Mouse (Mus musculus) activated CD4-positive, CD25-positive, alpha-beta regulatory T cell, adult 4 months (primary cell): ENCODE data around the gene Actrt2. TPM values are rescaled to one million over a fixed set of nuclear protein-coding genes. Genes with fewer than 3 reads are reported as not detected.

ENCODE experiments used
- ATAC-seq: one replicate; pipeline ENCODE4 v1.8.0; 2017
- polyA plus RNA-seq, 2 experiments: library from polyadenylated mRNA; unstranded; fragments of 100-300 nt; shearing (Covaris generic); gene quantifications; one replicate each; pipeline ENCODE4 v1.2.1; 2017

Actrt2 gene
- polyA plus RNA-seq, 2 experiments from 2014 or later = not detected

DNA sequence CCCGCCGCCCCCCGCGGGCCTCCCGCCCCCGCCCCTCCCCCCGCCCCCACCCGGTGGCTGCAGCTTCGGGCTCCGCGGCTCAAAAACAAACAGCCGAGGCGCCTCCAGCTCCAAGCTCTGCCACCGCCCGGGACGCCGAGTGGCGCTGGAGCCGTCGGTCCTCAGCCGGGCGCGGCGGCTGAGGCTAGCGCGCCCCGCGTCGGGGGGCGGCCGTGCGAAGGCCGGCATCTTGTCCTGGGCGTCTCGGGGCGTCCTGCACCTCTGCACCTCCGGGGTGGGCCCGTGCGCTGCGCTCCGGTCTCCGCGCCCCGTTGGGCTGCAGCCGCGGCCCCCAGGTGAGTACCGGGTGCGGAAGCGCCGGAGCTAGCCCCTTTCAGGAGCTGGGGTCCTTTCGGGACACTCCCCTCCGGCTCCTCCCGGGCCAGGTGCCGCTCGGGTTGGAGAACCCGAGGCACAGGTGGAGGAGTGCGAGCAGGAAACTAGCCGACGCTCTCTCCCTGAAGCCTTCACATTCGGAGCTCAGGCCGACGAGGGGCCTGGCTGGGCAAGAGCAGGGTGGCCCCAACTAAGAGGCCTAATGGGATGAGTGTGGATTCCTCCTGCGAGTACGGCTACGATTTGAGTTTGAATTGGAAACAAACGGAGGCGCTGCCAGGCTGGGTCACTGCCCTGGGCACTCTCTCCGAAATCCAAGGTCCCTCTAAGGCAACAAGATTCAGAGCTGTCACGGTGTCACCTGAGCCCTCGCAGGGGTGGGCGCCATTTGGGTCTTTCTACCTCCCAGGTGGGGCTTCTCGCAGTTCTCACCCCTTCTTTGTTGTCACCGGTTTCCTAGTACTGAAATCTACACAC, 30.0 kb downstream of the Actrt2 start:
- ATAC-seq = no peak

DNA sequence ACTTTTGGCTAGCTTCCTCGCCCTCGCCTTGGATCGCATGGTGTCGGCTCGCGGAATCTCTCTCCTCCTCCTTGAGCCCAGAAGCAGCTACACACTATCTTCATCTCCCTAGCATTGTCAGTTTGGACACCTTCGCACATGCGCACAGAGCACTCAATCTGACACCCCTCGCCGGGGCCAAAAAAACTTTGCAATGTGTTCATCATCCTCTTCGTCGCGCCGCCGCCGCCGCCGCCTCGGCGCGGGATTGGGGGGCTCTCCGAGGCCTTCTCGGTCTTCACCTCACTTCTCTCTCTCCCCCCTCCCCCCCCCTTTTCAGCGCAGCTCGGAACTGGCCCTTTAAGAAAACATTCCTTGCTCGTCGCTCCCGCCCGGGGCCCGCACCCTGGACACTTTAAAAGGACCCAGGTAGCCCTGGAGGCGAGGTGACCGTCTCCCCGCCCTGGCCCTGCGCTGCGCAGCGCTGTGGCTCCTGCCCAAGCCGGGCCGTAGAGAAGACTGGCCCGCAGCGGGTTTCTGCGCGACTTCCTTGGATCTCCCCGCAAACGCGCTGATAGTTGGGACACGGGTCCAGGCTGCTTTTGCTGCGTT, 30.9 kb downstream of the Actrt2 start, which contains the start of gene Prdm16:
TSS of gene Prdm16 (minus strand) at position 153 of the 591 bp plus-strand sequence.
- ATAC-seq = no peak

DNA sequence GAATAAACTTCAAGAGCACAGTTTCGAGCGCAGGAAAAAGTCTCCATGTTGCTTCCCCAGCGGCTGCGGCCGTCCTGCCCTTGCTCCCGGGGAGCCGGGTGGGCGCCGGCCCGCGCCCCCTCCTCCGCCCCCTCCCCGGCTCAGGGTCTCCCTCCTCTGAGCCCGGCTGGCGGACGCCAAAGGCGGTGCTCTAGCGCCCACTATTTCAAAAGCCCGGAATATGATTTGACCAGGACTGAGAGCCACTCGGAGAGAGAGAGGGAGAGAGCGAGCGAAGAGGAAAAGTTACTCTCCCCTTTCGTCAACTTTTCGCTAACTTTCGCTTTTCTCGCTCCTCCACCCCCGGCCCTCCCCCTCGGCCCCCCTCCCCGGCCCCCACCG, 31.6 kb downstream of the Actrt2 start:
- ATAC-seq = no peak

DNA sequence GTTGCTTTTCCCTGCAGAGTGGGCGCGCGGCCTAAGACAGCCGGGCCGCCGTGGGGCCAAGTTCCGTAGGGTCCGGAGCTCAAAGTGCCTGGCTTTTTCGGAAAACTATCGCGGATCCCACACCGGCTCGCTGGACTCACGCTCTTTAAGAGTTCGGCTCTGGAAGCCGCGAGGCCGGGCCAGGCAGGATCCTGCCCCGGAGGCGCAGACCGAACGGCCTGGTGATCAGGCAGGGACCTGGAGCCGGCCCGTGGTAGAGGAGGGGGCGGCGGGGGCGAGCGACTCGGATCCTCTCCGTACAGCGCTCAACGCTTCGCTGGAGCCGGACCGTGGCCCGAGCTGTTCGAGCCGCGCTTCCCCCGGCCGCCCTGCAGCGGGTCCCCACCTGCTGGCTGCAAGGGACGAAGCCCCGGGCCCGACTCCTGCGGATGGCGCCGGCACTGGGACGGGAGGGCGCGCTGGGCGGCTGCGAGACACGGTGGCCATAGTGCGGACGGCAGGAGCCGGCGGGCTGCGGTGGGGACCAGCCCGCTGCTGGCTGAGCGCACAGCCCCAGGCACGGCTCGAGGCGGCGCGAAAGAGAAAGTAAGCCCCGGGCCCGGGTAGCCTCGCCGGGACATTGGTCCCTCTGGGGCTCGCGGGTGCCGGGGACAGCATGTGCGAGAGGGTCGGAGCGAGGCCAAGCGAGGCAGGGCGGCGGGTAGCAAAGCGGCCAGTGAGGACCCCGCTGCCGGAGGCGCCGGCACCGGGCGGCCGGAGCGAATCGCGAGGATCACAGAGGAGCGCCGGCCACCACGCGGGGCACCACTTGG, 32.2 kb downstream of the Actrt2 start:
- ATAC-seq = no peak

DNA sequence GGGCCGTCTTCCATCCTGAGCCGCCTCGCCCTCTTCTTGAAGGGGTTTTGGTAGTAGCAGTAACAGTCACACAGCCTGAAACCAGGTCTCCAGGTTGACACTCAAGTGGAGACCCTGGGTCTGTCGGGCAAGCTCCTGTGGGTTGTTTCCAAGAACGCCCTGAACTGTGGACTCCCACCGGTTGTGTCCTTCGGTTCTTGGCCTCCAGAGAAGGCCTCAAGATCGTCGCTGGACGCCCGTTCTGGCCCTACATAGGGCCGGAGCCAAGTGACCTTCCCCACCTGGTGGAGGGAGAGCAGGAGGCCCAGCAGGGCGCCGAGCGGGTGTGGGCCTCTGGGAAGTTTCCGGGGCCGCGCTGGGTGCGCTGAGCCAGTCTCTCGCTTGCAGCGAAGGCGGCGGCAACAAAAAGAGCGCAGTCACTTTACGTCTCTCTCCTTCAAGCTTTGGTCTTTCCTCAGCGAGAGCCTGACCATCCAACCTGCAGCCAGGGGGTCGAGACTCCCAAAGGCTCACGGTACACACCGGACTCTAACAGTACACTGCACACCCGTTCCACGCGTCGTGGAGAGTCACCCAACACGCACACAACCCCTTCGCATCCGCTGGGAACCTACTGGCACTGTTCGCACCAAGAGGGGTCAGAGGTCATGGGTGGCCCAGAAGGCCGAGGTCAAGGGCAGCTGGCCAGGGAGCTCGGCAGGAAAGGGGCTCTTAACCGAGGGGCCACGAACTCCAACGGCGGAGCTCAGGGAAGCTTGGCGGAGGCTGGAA, 33.0 kb downstream of the Actrt2 start:
- ATAC-seq = no peak

DNA sequence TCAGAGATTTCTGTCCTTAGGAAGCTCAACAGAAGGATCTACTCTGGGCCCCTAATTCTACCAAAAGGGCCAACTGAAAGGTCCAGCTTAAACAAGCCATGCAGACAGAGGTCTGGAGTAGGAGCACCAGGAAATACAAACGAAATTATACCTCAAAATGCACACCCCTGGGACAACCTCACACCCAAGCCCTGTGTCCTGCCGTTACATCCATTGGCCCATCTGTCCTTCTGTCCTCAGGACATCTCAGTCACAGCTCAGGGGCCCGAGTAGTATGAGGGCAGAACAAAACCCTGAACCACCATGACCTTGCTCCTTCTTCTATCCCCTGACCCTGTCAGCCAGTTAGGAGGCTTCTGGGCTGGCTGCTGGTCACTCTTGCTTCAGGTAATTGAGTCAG, 33.7 kb downstream of the Actrt2 start:
- ATAC-seq = no peak

DNA sequence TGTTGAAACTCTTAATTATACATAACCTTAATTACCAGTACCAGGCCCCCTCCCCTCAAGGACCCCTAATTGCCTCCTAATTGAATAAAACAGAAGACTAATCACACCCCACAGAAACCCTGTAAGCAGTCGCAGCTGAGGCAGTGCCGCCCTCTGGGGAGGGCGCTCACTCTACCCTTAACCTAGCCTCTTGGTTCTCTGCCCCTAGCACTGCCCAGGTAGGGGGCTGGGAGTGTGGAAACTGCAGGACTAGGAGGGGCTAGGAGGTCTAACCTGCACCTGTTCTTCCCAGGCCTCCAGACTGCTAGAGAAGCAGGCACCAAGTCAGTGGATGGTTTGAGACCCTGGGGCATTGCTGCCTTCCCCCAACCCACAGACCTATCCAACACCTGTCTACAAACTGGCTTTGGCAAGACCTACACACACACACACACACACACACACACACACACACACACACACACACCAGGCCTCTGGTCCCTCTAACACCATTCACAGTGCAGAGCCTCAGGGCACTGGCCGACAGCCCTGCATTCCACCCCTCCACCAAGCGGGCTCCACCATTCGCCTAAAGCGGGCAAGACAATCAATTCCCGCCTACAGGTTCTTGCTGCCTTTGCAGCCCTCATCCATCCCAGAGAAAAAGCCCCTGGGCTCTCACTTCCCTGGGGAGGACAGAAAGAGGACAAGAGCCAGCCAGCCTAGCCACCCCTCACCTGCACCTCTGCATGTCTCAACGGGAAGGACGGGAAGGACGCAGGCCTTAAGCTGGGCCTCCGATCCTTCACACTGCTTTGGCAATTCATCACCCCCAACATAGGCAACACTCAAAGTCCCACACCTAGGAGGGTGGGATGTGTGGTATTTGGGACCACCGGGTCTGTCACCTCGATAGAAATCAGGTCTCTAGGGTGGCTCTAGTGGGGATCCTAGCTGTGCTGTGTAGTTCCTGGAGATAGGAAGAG, 34.6 kb downstream of the Actrt2 start:
- no peak for ATAC-seq

DNA sequence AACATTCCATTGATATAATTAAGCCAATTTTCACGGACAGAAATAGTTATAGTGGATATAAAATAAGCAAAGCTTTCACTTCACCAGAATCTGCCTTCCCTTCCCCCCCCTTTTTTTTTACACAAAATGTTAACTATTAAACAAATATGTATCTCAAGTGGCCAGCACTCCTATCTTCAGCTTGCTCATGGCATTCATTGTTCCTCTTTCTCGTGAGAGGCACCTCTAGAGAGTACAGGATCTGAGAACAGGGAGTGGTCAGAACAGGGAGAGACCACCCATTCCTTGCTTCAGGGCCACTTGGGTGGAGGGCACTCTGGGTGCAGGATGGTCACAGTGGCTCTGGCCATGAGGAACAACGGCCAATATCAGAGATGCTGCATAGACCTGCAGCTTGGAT, 36.9 kb downstream of the Actrt2 start:
- ATAC-seq = no peak

DNA sequence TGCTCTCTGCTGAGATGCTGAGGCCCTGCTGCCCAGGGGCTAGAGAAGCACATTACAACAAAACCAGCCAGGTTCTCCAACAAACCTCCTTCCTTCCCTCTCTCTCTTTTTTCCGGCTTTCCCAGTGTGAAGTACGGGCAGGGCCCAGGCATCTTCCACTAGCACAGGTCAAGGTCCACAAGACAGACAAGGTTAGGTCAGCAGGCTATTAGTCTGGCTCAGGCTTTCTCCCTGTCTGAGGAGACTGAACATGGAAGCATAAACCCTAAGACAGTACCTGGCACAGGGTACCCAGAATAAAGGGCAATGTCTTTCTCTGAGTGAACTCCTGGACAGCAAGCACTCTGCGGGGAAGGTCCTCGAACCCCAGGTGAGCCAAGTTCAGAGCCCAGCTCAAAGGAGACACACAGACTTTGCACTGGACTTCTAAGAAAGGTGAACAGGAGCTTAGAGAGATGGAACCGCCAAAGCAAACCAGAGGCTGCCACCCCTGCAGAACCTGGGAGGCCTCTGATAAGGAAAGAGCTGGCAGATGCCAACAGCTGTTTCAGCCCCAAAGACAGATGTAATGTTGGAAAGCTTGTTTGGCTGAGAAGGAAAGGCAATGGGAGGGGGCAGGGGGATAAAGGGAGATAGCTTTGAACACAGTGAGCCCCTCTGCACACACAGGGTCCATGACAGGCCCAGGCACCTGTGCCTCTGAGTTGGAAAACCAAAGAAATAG, 40.1 kb downstream of the Actrt2 start:
- ATAC-seq = no peak

DNA sequence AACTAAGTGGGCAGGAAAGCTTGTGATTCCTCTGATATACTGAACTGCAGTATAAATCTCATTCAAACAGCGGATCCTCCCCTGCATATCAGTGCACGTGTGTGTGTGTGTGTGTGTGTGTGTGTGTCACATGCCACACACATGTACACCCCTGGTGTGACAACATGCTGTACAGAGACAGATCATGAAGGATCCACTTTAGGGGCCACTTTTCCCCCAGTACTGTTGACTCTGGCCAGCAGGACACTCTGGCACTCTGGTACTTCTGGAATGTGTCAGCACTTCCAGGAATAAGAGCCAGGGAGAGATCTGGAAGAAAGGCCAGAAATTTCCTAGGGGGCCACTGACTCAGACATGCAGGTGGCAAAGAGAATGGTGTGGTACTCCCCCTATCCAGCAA, 41.4 kb downstream of the Actrt2 start:
- no peak for ATAC-seq

DNA sequence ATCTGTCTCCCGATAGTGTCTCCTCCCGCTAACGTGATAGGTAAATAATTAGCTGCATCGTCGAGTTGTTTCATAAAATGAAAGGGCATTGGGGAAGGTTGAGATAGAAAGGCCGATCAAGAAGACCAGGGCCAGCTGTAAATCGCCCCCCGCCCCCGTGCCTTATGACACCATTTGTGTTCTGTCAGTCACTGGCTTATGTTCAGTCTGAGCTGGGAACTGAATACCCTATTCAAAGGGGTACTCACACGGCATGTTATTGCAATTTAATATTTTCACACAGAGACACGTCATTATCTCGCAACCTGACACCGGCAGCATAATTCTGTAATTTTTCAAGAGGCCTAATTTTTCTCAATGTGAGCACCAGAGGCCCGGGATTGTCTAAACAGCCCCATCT, 42.0 kb downstream of the Actrt2 start:
- ATAC-seq = no peak

DNA sequence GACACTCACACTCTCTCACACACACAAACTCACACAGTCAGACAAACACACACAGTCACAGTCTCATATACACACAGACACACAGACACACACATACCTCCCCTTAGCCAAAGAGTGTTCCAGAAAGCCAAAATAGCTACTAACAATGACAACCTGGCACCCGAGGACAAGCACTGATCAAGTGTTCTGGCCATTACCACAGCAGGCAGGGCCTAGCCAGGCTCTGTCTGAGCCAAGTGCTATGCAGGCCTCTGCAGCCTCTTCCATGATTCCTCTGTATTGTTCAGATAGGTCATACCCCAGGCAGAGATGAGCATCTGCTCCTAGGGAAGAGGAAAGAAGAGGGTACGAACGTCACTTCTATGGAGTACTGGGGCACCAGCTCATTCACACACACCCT, 44.4 kb downstream of the Actrt2 start:
- ATAC-seq = no peak

DNA sequence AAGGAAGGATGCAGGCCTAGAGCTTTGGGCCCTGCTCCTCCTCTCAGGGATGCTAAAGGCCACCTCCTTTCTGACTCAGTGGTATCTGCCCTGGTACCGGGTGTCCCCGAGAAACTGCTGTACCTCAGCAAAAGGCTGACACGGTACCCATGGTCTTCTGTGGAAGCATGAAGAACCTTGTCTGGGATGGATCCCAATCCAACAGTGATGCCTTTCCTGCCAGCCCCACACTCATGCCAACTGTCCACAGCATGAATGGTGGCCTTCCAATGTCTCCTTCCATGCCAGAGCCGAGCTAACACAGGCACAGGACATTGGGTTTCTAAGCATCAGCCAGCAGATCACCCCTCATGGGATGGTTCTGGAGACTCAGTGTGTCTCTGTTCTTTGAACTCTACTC, 45.1 kb downstream of the Actrt2 start:
- ATAC-seq = no peak

Other genes with a start within 250 kb of the Actrt2 start
- gene Prdm16, start 31.0 kb downstream of the Actrt2 start, polyA plus RNA-seq = 1 to 10 TPM in 1 of 2 experiments, under 1 TPM in 1; 0.41 to 4.1 TPM
- gene Ttc34, start 169.6 kb upstream of the Actrt2 start, polyA plus RNA-seq = not detected
- not detected for gene Mmel1, start 201.7 kb upstream of the Actrt2 start, polyA plus RNA-seq
- gene Fam213b, start 231.3 kb upstream of the Actrt2 start, polyA plus RNA-seq = 1 to 10 TPM; 6.5 to 7.6 TPM